Mouse (Mus musculus) ES-E14 (cell line): ENCODE measurements around the gene Pip4k2a.

ENCODE experiments used
- CHD2 ChIP-seq: IDR thresholded peaks from 2 replicates; pipeline ENCODE4 v1.6.1; 2014; ENCODE audit warnings: mild to moderate bottlenecking, low read depth, low read length, inconsistent platforms
- HCFC1 ChIP-seq: IDR thresholded peaks from 2 replicates; pipeline ENCODE4 v1.6.1; 2012; ENCODE audit warnings: low read length, inconsistent platforms, borderline replicate concordance; ENCODE audit not compliant: insufficient read depth
- MAFK ChIP-seq: IDR thresholded peaks from 2 replicates; pipeline ENCODE4 v1.6.1; 2014; ENCODE audit warnings: mild to moderate bottlenecking, low read depth, low read length, inconsistent platforms; ENCODE audit not compliant: insufficient read depth
- ZC3H11A ChIP-seq: IDR thresholded peaks from 2 replicates; pipeline ENCODE4 v1.6.1; 2012; ENCODE audit warnings: low read depth, mild to moderate bottlenecking, inconsistent platforms, low read length, borderline replicate concordance
- ZNF384 ChIP-seq: IDR thresholded peaks from 2 replicates; pipeline ENCODE4 v1.6.1; 2012; ENCODE audit warnings: low read depth, low read length, inconsistent platforms

GRCm38 (mm10) chr2:18906421-18907084, 91.4 kb downstream of the Pip4k2a start:
- TF ChIP-seq ZNF384 (no peak), HCFC1 (no peak), ZC3H11A (no peak), CHD2 (no peak), MAFK (no peak)
